Mouse (Mus musculus) embryonic facial prominence, embryonic 12.5 days (tissue): ENCODE results near the gene Atp2c2. TPM values are rescaled to one million over a fixed set of nuclear protein-coding genes. Genes with fewer than 3 reads are reported as not detected.

Source experiments
- ATAC-seq: fragments of 200-750 bp; cut with Nextera tagmentation; 2 replicates; pipeline ENCODE4 v1.8.0; 2017; ENCODE audit not compliant: insufficient number of reproducible peaks, insufficient read depth, low FRiP score, low TSS enrichment
- H3K27ac ChIP-seq: fragments of 300-500 bp; sonication (generic); 2 replicates; pipeline ENCODE4 v1.5.1; 2016; ENCODE audit warnings: mild to moderate bottlenecking
- H3K27me3 ChIP-seq: fragments of 300-500 bp; sonication (generic); 2 replicates; pipeline ENCODE4 v1.6.1; 2016; ENCODE audit warnings: mild to moderate bottlenecking, moderate library complexity
- H3K36me3 ChIP-seq: fragments of 300-500 bp; sonication (generic); 2 replicates; pipeline ENCODE4 v1.6.1; 2016; ENCODE audit warnings: mild to moderate bottlenecking
- H3K4me1 ChIP-seq: fragments of 300-500 bp; sonication (generic); 2 replicates; pipeline ENCODE4 v1.6.1; 2016
- H3K4me2 ChIP-seq: fragments of 300-500 bp; sonication (generic); replicated peaks from 2 replicates; pipeline ENCODE4 v1.6.1; 2016; ENCODE audit warnings: mild to moderate bottlenecking, moderate library complexity
- H3K4me3 ChIP-seq: fragments of 300-500 bp; sonication (generic); 2 replicates; pipeline ENCODE4 v1.5.1; 2016; ENCODE audit warnings: mild to moderate bottlenecking
- H3K9ac ChIP-seq: fragments of 300-500 bp; sonication (generic); 2 replicates; pipeline ENCODE4 v1.6.1; 2016; ENCODE audit warnings: mild to moderate bottlenecking, moderate library complexity
- H3K9me3 ChIP-seq: fragments of 300-500 bp; sonication (generic); 2 replicates; pipeline ENCODE4 v1.6.1; 2016; ENCODE audit warnings: mild to moderate bottlenecking, moderate library complexity
- WGBS: fragments of 180-500 bp; shearing (Covaris S2); methylation state at CpG from one replicate; pipeline ENCODE4 v1.1.7; 2016; 5-methylcytosine and 5-hydroxymethylcytosine counted together
- polyA plus RNA-seq: library from polyadenylated mRNA; unstranded; fragments of >200 nt; fragmentation: Nextera tagmentation; extraction: Ambion mirVana; gene quantifications from 2 replicates; pipeline ENCODE4 v1.2.1, GENCODE M21; 2016

Gene Atp2c2
- polyA plus RNA-seq, 1 experiment from 2014 or later, result 1.9 TPM

- Histone ChIP-seq H3K4me3 (no peak overlapping the region), H3K27me3 (no peaks in the 10 kb centered on the region), H3K4me2 (no peak overlapping the region), H3K9me3 (no peaks in the 10 kb centered on the region), H3K9ac (no peak overlapping the region), H3K4me1 (no peaks in the 10 kb centered on the region), H3K27ac (no peak overlapping the region), H3K36me3 (no peaks in the 10 kb centered on the region)
- WGBS, result 81% methylated on average over 8 of the region's 8 CpGs
- no peak for ATAC-seq
Observed at GRCm38 (mm10) chr8:119708471-119708870, 8.7 kb downstream of the Atp2c2 start.

- Histone ChIP-seq H3K4me2 (no peak overlapping the region), H3K36me3 (no peaks in the 10 kb centered on the region), H3K9ac (no peak overlapping the region), H3K4me1 (no peaks in the 10 kb centered on the region), H3K9me3 (no peaks in the 10 kb centered on the region), H3K4me3 (no peak overlapping the region), H3K27me3 (no peaks in the 10 kb centered on the region), H3K27ac (no peak overlapping the region)
- no peak; the same call in 1 of the 2 replicates for ATAC-seq
- 66% methylated on average over 14 of the region's 14 CpGs for WGBS
Observed at GRCm38 (mm10) chr8:119708878-119709702, 9.3 kb downstream of the Atp2c2 start.

- ATAC-seq, result no peak
- H3K27ac ChIP-seq, result no peak overlapping the region
- 77% methylated on average over 11 of the region's 11 CpGs for WGBS
Observed at GRCm38 (mm10) chr8:119709703-119710093, 9.9 kb downstream of the Atp2c2 start.

GRCm38 (mm10) chr8:119712226-119712625 lies 12.4 kb downstream of the Atp2c2 start:
- WGBS, result 69% methylated on average over 6 of the region's 6 CpGs
- Histone ChIP-seq H3K27ac (no peak overlapping the region), H3K4me2 (no peak overlapping the region), H3K4me1 (no peaks in the 10 kb centered on the region), H3K36me3 (no peaks in the 10 kb centered on the region), H3K27me3 (no peaks in the 10 kb centered on the region), H3K9me3 (no peaks in the 10 kb centered on the region), H3K4me3 (no peak overlapping the region), H3K9ac (no peak overlapping the region)
- no peak for ATAC-seq

More at GRCm38 (mm10) chr8:119709703-119710093, 9.9 kb downstream of the Atp2c2 start:
- Histone ChIP-seq H3K4me2 (no peak overlapping the region), H3K9ac (no peak overlapping the region), H3K27me3 (no peaks in the 10 kb centered on the region), H3K4me1 (no peaks in the 10 kb centered on the region), H3K36me3 (no peaks in the 10 kb centered on the region), H3K4me3 (no peak overlapping the region), H3K9me3 (no peaks in the 10 kb centered on the region)

- Histone ChIP-seq H3K9me3 (no peaks in the 10 kb centered on the region), H3K4me3 (no peak overlapping the region), H3K36me3 (no peaks in the 10 kb centered on the region), H3K27me3 (no peaks in the 10 kb centered on the region), H3K4me2 (no peak overlapping the region), H3K27ac (no peak overlapping the region), H3K4me1 (no peaks in the 10 kb centered on the region), H3K9ac (no peak overlapping the region)
- ATAC-seq, result no peak
- WGBS, result 69% methylated on average over 5 of the region's 5 CpGs
Observed at GRCm38 (mm10) chr8:119713421-119713820, 13.6 kb downstream of the Atp2c2 start.

- Histone ChIP-seq H3K9me3 (no peaks in the 10 kb centered on the region), H3K4me1 (no peaks in the 10 kb centered on the region), H3K27me3 (no peaks in the 10 kb centered on the region), H3K27ac (no peak overlapping the region), H3K4me2 (no peak overlapping the region), H3K9ac (no peak overlapping the region), H3K36me3 (no peaks in the 10 kb centered on the region), H3K4me3 (no peak overlapping the region)
- WGBS, result 74% methylated on average over 12 of the region's 12 CpGs
- ATAC-seq, result no peak
Observed at GRCm38 (mm10) chr8:119715221-119715620, 15.4 kb downstream of the Atp2c2 start.

- Histone ChIP-seq H3K36me3 (no peaks in the 10 kb centered on the region), H3K27ac (no peak overlapping the region), H3K9ac (no peak overlapping the region), H3K9me3 (no peaks in the 10 kb centered on the region), H3K27me3 (no peaks in the 10 kb centered on the region), H3K4me2 (no peak overlapping the region), H3K4me1 (no peaks in the 10 kb centered on the region), H3K4me3 (no peak overlapping the region)
- ATAC-seq, result no peak
Observed at GRCm38 (mm10) chr8:119716730-119717299, 17.0 kb downstream of the Atp2c2 start.

- H3K4me2 ChIP-seq, result no peak overlapping the region
- no peak overlapping the region for H3K27ac ChIP-seq
- no peak overlapping the region for H3K4me3 ChIP-seq
- no peaks in the 10 kb centered on the region for H3K36me3 ChIP-seq
- 64% methylated on average over 9 of the region's 9 CpGs for WGBS
- no peak overlapping the region for H3K9ac ChIP-seq
- ATAC-seq, result no peak
- no peaks in the 10 kb centered on the region for H3K4me1 ChIP-seq
- no peaks in the 10 kb centered on the region for H3K27me3 ChIP-seq
- H3K9me3 ChIP-seq, result no peaks in the 10 kb centered on the region
Observed at GRCm38 (mm10) chr8:119717765-119718164, 18.0 kb downstream of the Atp2c2 start.

GRCm38 (mm10) chr8:119719011-119719501 lies 19.2 kb downstream of the Atp2c2 start:
- Histone ChIP-seq H3K9me3 (no peaks in the 10 kb centered on the region), H3K27ac (no peak overlapping the region), H3K36me3 (no peaks in the 10 kb centered on the region), H3K4me3 (no peak overlapping the region), H3K27me3 (no peaks in the 10 kb centered on the region), H3K4me2 (no peak overlapping the region), H3K9ac (no peak overlapping the region), H3K4me1 (no peaks in the 10 kb centered on the region)
- no peak for ATAC-seq
- 70% methylated on average over 12 of the region's 12 CpGs for WGBS

- no peak for ATAC-seq
- H3K36me3 ChIP-seq, result no peaks in the 10 kb centered on the region
- WGBS, result 57% methylated on average over 6 of the region's 6 CpGs
- no peaks in the 10 kb centered on the region for H3K9me3 ChIP-seq
- no peaks in the 10 kb centered on the region for H3K27me3 ChIP-seq
- no peak overlapping the region for H3K27ac ChIP-seq
- no peak overlapping the region for H3K4me3 ChIP-seq
- H3K4me1 ChIP-seq, result no peaks in the 10 kb centered on the region
- H3K9ac ChIP-seq, result no peak overlapping the region
- H3K4me2 ChIP-seq, result no peak overlapping the region
Observed at GRCm38 (mm10) chr8:119722348-119722747, 22.5 kb downstream of the Atp2c2 start.

GRCm38 (mm10) chr8:119723676-119724075 lies 23.9 kb downstream of the Atp2c2 start:
- no peak overlapping the region for H3K4me3 ChIP-seq
- 67% methylated on average over 4 of the region's 4 CpGs for WGBS
- no peaks in the 10 kb centered on the region for H3K27me3 ChIP-seq
- no peak overlapping the region for H3K9ac ChIP-seq
- no peaks in the 10 kb centered on the region for H3K9me3 ChIP-seq
- no peaks in the 10 kb centered on the region for H3K4me1 ChIP-seq
- no peak for ATAC-seq
- H3K4me2 ChIP-seq, result no peak overlapping the region
- no peaks in the 10 kb centered on the region for H3K36me3 ChIP-seq
- H3K27ac ChIP-seq, result no peak overlapping the region

GRCm38 (mm10) chr8:119724596-119724995 lies 24.8 kb downstream of the Atp2c2 start:
- no peak for ATAC-seq
- Histone ChIP-seq H3K27ac (no peak overlapping the region), H3K27me3 (no peaks in the 10 kb centered on the region), H3K36me3 (no peaks in the 10 kb centered on the region), H3K9me3 (no peaks in the 10 kb centered on the region), H3K4me3 (no peak overlapping the region), H3K4me1 (no peaks in the 10 kb centered on the region), H3K4me2 (no peak overlapping the region), H3K9ac (no peak overlapping the region)
- 83% methylated on average over 6 of the region's 6 CpGs for WGBS
